Mouse (Mus musculus) frontal cortex, adult (tissue): ENCODE measurements around the gene Nrxn3.

ENCODE experiments used
- ATAC-seq: cut with Nextera tagmentation; 2 replicates; pipeline ENCODE4 v1.9.2; 2017; ENCODE audit warnings: mild to moderate bottlenecking, moderate library complexity, mixed read lengths; ENCODE audit not compliant: low TSS enrichment

The Nrxn3 gene

DNA sequence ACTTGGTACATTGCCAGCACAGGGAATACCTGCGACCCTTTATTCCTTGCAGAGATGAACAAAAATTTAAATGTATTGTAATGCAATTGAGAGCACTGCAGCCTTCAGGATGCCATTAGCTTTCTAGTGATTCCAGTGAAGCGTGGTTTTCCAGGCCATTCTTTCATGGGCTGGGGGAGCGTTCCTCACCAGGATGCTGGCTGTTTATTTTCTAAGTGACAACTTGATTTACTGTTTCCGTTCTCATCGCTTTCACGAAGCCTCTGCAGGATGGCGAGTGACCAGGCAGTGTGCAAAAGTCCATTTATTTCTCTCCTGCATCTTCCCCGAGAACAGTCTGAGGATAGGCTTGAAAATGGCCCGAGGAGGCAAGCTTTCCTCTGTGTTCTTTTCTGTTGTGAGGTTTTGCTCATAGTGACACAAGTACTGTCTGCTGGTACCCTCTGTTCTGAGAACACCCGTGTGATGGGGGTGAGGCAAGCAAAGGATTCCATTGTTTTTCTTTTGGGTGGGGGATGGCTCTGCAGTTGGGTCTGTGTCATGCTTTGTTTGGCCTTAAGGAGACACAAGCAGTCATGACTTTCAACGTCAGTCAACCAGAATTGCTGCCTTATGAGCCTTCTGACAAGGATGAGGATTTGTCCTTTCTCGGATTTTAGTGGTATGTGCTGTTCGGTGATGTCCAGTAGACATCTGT is 457.4 kb downstream of the Nrxn3 start:
- ATAC-seq, result peak; percentile 35; the same call in 1 of the 2 replicates

DNA sequence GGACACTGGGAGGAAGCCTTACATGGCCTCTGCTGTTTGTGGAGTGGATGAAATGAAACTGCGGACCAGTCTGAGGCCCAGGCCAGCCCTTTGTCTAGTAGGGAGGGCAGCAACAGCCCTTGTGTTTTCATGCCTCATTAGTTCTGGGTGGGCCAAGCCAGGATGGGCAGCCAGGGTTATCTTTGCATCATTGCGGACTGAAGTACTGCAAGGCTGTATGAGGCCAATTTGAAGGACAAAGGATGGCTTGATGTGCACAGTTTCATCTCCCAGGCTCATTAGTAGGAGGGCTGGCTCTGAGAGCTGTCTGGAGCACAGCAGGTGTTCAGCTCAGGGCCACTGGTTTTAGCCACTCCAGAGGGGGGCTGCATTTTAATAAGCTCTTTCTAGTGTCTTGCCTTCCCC is 458.5 kb downstream of the Nrxn3 start:
- no peak for ATAC-seq

DNA sequence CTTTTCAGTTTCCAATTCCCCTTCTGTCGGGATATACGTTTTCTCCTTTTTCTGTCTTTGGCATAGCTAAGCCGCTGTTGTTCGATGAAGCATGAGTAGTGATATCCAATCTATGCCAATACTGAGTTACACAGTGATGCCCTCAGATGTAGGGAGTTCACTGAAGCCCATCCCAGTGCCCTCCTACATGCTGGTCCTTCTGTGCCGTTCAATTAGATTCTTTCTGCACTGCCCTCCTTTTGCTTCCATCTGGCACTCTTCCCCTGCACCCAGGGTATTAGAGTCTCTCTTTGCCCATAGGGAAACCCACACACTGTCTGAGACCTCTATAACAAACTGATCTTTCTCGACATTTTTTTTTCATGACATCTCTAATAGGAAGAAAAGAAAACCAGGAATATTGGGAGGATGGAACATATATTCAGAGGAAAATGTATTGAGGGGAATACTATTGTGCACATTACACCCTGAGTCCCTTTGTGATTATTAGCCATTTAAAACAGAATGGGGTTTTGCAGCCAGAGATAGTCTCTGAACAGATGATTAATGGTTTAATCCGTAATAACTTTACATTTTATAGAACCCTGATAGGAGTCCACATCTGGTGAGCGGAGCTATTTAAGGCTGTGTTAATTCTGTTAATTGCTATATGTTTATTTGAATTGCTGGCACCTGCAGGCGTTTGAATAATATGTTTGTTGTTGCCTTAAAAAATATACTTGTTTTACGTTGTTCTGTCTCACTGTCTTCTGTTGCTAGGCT is 476.3 kb downstream of the Nrxn3 start:
- no peak for ATAC-seq

DNA sequence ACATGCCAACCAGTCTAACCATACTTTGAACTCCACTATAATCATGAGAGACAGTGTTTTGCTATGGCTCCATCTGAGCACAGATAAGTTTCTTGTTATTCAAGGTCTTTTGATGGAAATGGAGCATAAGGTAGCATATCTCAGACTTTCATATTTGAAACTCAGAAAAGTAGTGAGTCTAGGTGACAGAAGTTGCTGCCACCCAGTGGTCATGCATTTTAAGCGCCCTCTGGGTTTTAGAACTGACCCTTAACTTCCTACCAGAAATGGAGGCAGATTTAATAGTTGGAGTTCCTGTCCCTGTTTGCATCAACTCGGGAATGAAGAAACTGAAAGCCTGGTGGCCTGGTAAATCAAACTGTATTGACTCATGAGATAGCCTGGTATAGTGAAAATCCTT is 488.9 kb downstream of the Nrxn3 start:
- no peak for ATAC-seq

DNA sequence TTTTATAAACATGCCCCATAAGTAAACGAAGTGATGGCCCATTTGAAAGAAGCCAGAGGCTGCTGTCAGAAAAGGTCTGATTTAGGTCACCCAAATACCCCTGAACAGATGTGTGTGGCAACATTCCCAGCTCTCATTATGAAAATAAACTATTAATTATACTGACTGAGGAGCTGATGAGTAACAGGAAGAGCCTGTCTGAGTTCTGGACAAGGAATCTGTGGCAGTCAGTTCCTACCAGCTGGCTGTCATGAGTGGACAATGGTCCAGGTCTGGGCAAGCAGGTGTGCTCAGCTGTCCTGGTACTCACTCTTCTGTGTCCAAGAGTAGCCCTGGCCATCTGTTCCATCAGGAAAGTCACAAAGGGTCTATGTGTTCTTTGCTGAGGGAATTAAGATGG is 517.1 kb downstream of the Nrxn3 start:
- ATAC-seq, result no peak

DNA sequence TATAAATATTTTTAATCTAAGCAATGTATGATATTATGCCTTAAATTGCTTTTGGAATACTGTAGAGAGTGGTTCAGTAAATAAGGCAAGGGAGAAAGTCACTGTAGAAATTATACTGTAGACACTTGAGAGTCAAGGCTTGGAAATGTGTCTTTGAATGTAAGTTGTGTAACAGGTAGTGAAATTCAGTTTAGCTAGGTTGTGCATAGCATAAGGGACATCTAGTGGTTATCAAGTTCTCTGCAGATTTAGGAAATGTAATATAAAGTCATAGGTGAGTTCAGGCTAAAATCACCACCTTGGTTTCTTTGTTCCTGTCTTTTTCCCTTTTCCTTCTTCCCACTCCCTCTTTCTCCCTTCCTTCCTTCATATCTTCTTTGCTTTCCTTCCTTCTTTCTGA is 518.9 kb downstream of the Nrxn3 start:
- no peak; the same call in 1 of the 2 replicates for ATAC-seq

DNA sequence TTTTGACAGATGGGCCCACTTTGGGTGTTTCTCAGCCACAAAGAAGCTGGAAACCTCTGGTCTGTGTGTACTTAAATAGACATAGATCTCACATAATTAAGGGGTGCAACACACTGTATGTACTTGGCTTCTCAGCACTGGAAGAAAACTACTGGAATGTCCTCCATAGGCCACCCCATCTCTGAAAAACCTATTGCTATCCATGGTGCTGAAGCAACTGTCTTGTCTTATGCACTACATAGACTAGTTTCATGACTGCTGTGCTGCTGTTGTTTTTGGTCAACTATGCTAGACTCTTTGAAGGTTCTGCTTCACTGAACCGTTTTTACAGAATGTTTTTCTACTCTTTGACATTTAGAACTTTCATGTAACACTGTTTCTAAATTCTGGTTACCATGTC is 519.8 kb downstream of the Nrxn3 start:
- no peak for ATAC-seq

DNA sequence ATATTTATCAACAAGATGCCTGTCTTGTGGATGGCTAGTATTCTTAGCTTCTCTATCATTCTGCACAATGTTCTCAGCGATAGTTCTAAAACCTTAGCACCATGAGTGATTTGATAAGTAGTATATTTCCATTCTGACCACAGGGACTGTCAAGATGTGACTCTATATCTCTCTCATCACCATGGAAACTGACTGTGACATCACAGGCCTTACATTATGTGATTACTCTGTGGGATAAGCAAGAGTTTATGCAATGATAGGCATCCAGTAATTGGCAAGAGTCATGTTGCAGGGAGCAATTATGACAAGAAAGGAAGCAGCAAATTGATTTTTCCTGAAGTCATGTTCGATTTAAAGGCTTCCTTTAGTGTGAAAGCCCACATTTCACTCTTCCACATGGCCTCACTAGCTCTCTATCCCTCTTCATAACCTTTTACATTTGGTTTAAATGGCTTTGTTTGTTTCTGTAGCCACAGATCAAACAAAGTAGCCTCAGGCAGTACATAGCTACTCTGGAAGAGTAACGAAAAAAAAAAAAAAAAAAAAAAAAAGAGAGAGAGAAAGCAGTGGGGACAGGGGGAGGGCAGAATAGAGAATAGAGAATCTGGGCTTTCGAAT is 532.7 kb downstream of the Nrxn3 start:
- ATAC-seq, result no peak

DNA sequence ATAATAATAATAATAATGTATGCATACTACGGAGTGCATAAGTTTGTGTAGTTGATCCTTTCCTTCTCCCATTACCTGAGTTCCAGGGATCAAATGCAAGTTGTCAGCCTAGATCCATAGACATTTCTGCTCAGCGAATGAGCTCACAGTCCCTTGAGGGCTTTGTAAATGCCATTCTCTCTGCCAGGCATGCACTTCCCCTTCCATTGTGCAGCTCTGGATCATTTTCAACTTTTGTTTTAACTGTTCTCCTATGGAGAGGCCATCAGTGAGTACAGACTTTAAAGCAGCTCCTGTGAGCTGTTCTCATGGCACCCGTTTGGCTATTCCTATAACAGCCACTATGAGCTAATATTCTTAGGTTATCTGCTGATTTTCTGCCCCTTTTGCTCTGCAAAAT is 536.2 kb downstream of the Nrxn3 start:
- ATAC-seq, result no peak

DNA sequence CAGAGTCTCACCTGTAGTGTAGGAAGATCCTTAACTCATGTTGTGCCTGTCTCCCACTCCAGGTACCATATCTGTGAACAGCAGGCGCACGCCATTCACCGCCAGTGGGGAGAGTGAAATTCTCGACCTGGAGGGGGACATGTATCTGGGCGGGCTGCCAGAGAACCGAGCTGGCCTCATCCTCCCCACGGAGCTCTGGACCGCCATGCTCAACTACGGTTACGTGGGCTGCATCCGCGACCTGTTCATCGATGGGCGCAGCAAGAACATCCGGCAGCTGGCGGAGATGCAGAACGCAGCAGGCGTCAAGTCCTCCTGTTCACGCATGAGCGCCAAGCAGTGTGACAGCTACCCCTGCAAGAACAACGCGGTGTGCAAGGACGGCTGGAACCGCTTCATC is 537.4 kb downstream of the Nrxn3 start:
- no peak for ATAC-seq

DNA sequence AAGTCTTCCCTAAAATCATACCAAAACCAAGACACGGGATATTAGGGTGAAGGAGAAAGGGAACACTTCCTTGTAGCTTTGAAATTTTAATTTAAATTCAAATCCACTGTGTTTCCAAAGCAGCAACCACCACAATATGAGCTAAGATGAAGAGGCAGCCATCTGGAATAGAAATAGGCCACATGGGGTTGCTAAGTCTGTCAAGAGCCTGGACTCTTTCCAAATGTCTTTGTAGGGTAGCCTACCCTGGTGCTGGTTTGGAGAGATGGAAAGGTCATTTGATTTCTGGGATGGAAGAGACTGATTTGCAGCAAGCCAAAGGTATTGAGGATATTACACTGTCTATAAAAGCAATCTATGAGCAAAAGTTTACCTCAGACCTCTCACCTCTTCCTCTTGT is 539.6 kb downstream of the Nrxn3 start:
- no peak for ATAC-seq

DNA sequence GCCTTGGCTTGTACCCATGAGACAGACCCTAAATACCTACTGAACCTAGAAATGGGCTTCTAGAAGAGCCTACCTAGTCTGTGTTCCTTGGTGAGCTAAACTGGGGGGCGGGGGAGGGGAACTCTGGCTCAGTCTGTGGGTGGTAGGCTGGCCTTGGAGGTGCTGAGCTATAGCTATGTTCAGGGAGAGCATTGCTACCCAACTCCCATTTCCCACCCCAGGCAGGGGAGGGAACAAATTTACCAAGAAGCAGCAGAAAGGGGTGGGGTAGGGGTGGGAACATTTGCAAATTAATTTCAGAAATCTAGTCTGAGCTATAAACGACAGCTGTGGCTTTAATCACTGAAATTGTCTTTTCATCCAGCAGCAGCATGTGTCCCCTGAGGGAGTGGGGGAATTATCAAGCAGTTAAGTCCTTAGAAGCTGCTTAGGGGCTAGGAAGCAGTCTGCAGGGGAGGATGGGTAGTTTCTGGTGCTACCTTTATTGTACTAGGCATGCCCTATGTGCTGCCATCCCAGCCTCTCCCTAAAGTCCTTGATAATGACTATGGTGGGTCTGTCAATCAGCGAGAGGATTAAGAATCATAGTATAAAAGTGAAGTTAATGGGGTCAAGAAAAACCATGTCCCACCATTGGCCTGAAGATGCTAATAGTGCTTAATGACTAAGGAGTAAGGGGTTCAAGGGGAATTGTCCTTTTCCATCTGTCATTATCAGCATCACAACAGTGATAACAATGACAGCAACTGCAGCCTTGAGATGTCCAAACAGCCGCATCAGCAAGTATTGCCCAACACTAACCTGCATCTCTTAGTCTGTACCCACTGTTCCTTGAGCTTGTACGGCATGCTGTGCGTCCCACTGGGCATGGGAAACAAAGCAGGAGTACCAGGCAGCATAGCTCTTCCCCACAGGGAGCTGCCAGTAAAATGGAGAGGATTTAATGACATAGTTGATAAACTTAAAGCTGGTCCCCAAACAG is 560.0 kb downstream of the Nrxn3 start:
- 0 out of 2 replicates have a peak, but pooled peaks have one; percentile 30 for ATAC-seq

DNA sequence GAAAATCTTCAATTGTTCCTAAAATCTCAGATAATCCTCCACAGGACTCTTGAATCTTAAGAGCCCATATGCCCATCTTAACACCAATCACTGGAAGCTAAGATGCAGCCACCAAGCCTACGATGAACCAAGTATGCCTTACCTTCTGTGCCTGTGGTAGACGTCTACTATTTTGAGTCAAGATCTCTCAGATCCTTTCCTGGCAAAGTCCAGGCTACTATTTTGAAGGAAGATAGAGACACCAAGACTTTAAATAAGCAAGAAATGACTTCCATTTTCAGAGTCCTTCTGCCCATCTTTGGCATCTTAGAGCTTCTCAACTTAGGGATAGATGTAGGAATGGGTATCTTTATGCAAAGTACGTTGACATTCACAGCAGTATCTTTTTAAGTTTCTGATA is 561.7 kb downstream of the Nrxn3 start:
- ATAC-seq, result peak; percentile 80

DNA sequence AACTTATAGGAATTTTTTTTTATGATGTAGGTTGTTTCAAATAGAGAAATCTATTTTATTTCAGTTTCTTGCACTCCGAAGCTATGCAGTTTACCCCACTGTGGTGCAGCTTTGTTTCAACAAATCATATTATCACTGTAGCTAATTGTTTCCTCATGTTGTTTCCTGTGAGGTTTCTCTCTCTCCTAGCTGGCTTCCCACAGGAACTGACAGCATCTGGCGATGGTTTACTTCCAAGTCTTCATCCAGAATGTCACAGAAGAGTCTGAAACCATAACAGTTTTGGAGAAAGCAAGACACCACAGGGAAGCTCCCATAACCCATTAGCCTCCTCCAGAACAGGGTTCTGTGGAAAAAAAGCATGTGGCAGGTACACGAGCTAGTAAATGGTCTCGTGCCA is 564.4 kb downstream of the Nrxn3 start:
- ATAC-seq, result no peak

DNA sequence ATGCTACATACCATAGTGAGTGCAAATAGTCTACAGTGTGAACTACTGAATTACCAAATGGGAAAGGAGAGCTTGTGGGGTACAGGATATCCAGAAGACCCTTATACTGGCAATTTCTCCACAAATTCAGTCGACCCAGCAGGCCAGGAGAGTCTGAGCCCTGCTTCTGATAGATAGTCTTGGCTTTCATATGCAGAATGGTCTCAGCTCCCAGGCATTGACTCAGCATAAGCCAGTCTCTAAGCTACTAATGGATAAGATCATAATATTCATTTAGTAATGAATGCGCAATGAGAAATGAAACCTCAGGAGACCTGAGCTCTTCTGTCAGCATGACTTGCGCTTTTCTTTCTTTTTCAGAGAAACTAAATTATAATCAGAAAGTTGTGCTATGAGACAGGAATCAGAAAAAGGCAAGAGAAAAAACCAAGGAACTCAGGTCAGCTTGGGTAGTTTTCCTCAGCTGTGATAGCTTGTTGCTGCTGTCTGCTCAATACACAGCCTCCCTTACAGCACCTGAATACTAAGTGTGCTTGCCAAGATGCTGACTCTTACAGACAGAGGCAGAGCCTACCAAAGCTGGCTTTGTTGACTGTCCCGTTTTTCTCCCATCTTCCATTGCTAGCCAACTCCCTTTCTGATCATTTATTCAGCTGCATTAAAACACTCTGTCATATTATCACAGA is 567.1 kb downstream of the Nrxn3 start:
- ATAC-seq, result peak; percentile 73

DNA sequence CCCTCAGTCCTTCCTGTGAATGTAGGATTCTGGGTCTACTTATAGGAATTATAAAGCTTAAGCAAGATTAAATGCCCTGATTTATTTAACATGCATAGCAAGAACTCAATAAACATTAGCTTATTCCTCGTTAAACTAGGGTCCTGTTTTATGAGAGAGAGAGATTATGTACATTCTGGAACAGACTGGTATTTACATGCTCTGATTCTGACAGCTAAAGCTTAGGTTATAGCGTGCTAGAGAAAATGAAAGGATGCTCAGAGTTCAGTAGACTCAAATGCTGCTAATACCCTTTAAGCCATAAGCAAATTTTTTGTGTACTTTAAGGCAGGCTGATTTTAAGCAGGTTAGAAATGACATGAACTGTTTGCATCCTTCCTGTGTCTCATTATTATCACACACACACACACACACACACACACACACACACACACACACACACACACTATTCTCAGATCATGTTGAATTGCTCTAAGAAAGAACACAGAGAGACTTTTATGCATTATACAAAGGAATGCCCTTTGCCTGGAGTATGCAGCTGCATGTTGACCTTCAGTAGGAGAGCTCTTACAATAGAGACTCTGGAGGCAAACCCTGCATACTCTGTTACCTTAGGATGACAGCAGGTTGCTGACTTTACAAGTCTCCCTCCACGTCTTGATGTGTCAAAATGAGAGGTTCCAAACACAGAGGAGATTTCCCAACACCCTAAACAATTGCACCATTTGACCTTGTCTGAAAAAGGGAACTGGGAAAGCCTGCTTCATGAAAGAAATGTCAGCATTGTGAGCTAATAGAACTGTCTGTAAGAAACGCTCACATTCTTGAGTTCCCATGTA is 568.3 kb downstream of the Nrxn3 start:
- ATAC-seq, result no peak

DNA sequence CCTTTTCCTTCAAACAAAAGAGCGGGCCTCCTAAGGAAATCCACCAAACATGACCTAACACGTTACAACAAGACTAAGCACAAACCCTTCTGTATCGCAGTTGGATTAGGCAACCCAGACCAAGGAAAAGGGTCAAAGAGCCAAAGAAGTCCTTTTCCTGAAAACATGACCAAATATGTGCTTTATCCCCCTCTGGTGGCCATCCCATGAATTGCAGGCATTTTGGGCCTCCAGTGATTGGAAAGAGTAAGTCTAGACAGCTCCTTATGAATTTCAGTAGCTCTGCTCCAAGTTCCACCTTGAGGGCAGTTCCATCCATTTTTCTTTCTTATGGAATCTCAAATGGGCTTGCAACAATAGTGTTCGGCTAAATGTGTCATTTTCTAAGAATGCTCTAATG is 579.3 kb downstream of the Nrxn3 start:
- ATAC-seq, result peak; percentile 69

DNA sequence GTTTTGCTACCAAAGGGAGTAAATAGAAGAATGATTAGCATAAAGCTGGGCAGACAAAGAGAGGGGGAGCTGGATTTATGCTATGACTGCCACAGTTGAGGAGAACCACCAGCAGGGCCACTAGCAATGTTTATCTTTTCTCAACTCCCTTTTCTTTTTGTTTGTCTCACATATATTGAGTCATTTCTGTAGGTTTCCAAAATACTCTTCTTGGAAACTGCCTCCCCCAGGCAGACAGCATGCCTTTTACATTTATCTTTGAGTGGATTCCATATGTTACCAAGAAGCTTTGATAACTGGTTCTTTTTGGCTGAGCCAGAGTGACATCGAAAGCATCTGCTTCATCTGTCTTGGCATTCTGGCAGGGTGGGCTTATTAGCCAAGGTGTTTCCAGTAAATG is 587.5 kb downstream of the Nrxn3 start:
- ATAC-seq, result peak; percentile 89

DNA sequence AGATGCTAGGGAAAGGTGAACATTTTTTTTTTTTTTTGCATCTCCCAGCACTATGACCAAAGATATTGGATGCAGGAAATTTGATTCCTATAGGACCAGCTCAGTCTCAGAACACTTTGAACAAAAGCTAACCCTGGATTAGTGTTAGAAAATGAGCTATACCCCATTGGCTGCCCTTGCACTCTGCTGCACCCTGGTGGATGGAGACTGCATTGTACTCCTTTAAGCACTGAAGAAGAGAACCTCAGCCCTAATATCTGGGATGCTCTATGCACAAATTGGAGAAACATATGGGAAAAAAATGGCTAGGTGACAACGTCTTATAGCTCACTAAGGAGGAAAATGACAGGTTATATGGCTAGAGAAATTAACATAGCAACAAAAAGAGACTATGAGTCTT is 589.9 kb downstream of the Nrxn3 start:
- ATAC-seq, result no peak

DNA sequence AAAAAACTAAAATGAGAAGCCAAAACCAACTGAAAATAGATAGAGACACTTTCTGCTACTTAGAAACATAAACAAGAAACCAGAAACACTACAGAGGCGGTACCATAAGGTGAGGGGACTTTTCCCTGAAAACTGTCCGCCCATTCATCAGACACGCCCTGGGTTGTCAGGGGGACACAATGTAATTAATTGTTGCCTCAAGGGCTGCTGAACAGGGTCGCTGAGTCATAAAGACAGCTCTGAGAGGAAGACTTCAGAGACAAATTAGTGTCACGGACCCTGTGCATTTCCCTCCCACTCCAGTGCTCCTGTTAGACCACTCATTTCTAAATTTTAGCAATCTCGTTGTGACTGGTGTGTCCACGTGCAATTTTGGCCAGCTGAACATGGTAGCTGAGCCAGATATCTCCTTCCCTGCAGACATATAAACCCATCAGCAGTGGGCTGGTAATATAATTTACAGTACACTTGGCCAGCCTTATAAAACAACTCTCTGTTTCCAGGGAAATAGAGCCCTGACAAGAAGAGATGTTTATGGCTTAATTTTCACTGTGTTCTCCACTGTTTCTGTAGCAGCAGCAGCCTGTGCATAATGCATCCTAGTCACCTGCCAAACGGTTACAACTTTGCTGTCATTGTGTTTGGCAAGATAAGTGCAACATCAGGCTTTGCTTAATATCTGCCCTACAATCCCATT is 603.3 kb downstream of the Nrxn3 start:
- 0 out of 2 replicates have a peak, but pooled peaks have one; percentile 36 for ATAC-seq
